Mouse (Mus musculus): ENCODE measurements around the gene Pde1a.

The Pde1a gene

DNA sequence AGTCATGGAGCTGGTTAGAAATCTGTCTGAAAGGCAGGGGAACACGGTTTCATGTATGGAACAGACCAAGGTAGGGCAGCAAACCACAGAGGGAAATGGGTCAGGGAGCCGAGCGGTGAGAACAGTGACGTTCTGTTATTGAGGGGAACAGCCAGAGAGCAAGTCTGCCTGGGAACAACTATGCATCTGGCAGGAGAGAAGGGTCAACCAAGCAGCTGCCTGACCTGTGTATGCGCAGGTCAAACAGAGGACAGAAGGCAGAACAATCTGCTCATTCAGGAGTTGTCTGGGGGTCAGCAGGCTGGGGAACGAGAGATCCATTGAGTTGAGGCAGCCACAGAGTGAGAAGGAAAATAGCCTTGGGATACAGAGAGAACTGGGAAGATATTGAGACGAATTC lies 330.6 kb downstream of the Pde1a start:
- DNase-seq: no peak

GRCm38 (mm10) chr2:79797444-79797843 lies 331.8 kb downstream of the Pde1a start:
- no peak for DNase-seq

DNA sequence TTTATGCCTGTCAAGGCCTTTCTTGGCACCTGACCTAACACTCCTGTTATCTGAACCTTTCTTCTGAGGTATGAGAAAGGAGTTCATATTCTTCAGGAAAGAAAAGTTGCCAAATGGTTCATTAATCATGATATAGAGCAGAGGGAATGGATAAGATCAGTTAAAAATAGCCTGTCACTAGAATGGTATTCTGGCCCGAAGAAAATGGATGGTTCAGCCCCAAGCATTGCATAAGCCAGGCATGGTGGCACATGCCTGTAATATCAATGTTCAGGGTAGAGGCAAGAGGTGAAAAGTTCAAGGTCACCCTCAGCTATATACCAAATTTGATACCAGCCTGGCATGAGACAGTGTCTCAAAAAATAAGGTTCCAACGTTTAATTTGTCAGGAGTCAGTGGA lies 336.1 kb downstream of the Pde1a start:
- DNase-seq: no peak

GRCm38 (mm10) chr2:79786467-79786866 lies 342.8 kb downstream of the Pde1a start:
- DNase-seq: no peak

DNA sequence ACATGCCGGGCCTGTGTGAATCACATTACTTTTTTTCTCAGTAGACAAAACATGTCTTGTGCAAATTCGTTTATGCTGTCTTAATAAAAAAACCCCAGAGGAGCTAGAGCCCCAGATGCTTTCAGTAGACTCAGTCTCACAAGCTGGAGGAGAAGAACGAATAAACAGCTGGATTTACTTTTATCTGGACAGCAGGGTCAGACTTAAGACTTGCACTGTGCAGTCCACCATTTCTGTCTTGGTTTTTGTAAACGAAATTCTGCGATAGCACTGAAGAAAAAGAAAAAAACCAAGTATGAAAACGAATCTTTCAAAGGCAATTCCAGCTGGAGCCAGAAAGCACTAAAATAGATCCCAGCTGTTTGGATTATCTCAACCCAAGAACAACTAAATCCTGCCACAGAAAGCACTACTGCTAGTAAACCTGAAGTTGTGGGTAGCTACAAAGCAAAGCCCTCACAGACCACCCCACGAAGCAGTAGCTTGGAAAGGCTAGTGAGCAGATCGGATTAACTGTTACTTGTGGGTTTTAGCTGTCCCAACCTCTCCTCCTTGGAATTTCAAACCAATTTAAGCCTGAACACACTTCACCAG lies 343.6 kb downstream of the Pde1a start:
- no peak for DNase-seq

Data from right cerebral cortex, postnatal 14 days (tissue).